Mouse (Mus musculus): ENCODE data around the gene Snx12.
A peak's percentile ranks its signal among the peaks of the same experiment; 100 is the strongest.
"Not testable (repeated sequence)": the region's sequence is repeated elsewhere in the genome, so short reads cannot be mapped to it uniquely, and the experiment has no call there.

The Snx12 gene

DNA sequence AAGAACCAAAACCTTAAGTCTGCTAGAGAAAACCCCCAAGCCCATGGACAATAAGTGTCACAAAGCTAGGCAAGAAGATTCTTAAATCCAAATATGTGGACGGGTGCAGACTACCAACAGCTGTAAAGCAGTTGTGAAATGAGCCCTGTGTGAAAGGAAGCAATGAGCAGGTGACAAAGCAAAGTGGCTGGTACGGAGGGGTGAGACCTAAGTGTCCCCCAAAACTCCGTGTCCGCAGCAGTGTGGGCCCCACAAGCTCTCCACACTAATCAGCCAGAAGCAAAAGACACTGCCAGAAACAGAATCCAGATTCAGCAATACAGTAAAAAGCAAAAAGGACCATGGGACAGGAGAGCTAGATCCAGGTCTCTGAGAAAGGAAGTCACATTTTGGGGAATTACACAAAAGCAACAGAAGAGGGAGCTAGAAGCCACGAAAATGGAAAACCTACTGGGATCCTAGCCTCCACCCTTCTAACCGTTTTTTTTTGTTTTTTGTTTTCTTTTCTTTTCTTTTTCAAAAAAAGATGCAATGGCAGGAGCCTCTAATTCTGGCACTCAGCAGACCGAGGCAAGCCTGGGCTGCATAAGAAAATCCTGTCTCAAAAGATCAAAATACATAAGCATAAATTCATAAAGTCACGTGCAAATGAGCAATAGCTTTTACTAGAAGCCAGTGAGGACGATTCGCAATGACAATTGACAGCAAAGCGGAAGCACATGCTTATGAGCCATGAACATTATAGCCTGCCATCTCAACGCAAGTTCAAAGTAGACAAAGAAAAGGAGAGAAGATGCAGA, 90.2 kb downstream of the Snx12 start:
- DNase-seq (ENCODE audit: low spot score): peak; percentile 57

DNA sequence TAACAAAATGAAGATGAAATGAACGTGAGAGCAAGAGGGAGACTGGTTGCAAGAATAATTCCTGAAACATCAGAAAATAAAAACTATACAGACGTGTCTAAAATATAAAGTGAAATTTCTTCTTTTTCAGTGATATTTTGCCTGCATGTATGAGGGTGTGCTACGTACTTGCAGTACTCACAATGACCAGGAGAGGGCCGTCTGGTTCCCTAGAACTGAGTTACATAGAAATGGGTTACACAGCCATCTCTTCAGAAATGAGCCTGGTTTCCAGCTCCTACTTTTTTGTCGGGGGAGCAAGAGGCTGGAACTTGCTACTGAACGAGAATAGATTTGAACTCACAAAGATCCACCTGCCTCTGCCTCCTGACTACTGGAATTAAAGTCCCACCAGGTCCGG, 91.4 kb downstream of the Snx12 start:
- DNase-seq (ENCODE audit: low spot score): peak; percentile 57

DNA sequence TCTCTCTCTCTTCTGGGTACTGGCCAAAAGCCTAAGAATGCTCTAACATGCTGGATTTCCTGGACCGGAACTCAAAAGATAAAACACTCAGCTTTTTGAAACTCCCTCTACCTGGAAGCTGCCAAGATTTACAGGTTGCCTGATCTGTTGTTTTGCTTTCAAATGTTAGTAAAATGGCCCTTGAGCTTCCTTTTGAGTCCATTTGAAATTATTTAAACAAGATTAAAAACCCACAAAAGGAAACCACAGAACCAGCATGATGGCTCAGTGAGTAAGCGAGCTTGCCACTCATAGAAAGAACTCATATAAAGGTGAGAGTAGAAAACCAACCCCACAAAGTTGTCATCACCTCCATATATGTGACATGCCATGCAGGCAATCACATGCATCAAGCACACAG, 93.8 kb downstream of the Snx12 start:
- no peak for DNase-seq (ENCODE audit: low spot score)

DNA sequence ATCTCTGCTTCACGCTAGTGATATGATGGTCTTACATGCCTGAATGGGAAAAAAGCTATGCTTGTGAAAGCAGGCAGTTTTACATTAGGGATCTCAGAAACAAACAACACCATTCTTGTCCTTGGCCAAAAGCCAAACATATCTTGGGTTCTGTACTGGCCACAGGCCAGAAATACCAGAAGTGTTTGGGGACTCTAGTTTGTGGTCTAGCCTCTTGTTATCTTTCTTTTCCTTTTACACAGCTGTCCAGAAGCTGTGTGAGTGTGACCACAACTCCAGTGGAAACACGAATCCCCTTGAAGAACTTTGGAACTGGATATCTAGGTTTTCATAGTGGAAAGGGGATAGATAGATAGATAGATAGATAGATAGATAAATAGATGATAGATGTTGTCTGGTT, 95.4 kb downstream of the Snx12 start:
- peak; percentile 7 for DNase-seq (ENCODE audit: low spot score)

- DNase-seq (ENCODE audit: low spot score): peak; percentile 6
These were observed 95.8 kb downstream of the Snx12 start for GRCm38 (mm10) chrX:101126474-101126955.

GRCm38 (mm10) chrX:101120546-101120945, 101.8 kb downstream of the Snx12 start:
- no peak for DNase-seq (ENCODE audit: low spot score)

DNA sequence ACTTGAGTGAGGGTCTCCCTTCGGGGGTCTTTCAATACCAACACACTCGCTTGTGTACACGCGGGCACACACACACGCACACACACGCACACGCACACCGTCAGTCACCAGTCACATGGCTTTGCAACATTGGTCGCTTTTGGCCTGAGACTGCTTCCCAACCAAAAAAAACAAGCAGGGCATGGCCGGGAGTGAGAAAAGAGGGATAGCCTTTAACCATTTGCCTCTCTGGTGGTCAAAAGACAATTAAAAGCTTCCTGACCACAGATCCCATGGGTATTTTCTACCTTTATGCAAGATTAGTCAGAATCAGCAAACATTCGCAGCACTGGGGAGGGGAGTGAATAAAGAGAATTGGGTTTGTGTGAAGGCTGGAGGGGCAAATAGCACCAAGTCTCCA, 136.4 kb downstream of the Snx12 start, which contains the start of gene Slc7a3:
TSS of gene Slc7a3 (minus strand) at position 101 of the 400 bp plus-strand sequence.
- no peak for DNase-seq (ENCODE audit: low spot score)

GRCm38 (mm10) chrX:101085211-101085610, 137.2 kb downstream of the Snx12 start:
- DNase-seq (ENCODE audit: low spot score): not testable (repeated sequence)

GRCm38 (mm10) chrX:101084192-101084591, 138.2 kb downstream of the Snx12 start:
- DNase-seq (ENCODE audit: low spot score): no peak

- DNase-seq (ENCODE audit: low spot score): no peak
These were observed 157.1 kb downstream of the Snx12 start for GRCm38 (mm10) chrX:101065245-101065644.

DNA sequence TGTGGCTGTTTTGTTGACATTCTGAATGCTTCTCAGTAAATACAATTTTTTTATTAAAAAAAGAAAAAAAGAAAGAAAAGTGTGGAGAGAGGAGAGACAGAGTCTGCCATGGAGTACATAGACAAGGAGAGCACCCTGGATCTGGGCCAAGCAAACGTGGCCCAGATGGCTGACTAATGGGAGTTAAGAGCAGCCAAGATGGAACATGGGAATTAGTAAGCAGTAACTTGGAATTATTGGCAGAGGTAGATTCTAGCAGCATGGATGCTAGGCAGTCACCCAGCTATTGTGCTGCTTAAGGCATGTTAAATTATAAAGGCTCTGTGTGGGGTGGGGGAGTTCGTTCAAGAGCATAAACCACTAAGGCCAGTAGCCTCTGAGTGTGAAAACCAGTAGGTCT, 158.9 kb downstream of the Snx12 start:
- DNase-seq (ENCODE audit: low spot score): peak; percentile 52

DNA sequence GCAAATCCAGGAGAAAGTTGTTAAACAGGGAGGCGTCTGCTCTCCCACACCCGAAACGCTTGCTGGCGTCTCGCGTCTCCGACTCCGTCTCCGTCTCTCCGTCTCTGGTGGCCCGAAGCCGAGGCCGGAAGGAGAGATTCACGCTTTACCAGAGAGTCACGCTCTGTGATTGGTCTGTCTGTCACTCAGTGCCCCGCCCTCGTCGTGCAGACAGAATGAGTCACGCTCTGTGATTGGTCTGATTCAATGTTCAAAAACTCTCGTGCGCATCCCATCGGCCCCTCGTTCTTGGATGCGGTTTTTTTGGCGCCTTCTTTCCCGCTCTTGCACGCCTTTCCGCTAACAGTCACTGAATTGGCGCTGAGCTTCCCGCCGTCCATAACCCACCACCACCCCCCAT, 162.8 kb downstream of the Snx12 start, which contains the start of gene Tex11:
TSS of gene Tex11 (minus strand) at position 127 of the 400 bp plus-strand sequence.
- DNase-seq (ENCODE audit: low spot score): no peak
